Mouse (Mus musculus) midbrain, embryonic 15.5 days (tissue): ENCODE measurements around the gene Fam126b. TPM values are rescaled to one million over a fixed set of nuclear protein-coding genes. Genes with fewer than 3 reads are reported as not detected.
"Not testable (repeated sequence)": the region's sequence is repeated elsewhere in the genome, so short reads cannot be mapped to it uniquely, and the experiment has no call there.

Experiments used
- ATAC-seq: fragments of 200-750 bp; cut with Nextera tagmentation; replicated peaks from 2 replicates; pipeline ENCODE4 v1.8.0; 2017; ENCODE audit warnings: moderate TSS enrichment
- H3K27ac ChIP-seq: fragments of 300-500 bp; sonication (generic); 2 replicates; pipeline ENCODE4 v1.5.1; 2015; ENCODE audit warnings: mild to moderate bottlenecking, inconsistent platforms
- H3K27me3 ChIP-seq: fragments of 300-500 bp; sonication (generic); replicated peaks from 2 replicates; pipeline ENCODE4 v1.6.1; 2015; ENCODE audit warnings: inconsistent platforms
- H3K36me3 ChIP-seq: fragments of 300-500 bp; sonication (generic); replicated peaks from 2 replicates; pipeline ENCODE4 v1.6.1; 2015; ENCODE audit warnings: inconsistent platforms
- H3K4me1 ChIP-seq: fragments of 300-500 bp; sonication (generic); 2 replicates; pipeline ENCODE4 v1.6.1; 2015; ENCODE audit warnings: inconsistent platforms
- H3K4me2 ChIP-seq: fragments of 300-500 bp; sonication (generic); 2 replicates; pipeline ENCODE4 v1.6.1; 2015; ENCODE audit warnings: inconsistent platforms, mild to moderate bottlenecking, moderate library complexity
- H3K4me3 ChIP-seq: fragments of 300-500 bp; sonication (generic); 2 replicates; pipeline ENCODE4 v1.5.1; 2015; ENCODE audit warnings: mild to moderate bottlenecking, inconsistent platforms
- H3K9ac ChIP-seq: fragments of 300-500 bp; sonication (generic); 2 replicates; pipeline ENCODE4 v1.6.1; 2015; ENCODE audit warnings: mild to moderate bottlenecking, inconsistent platforms
- H3K9me3 ChIP-seq: fragments of 300-500 bp; sonication (generic); 2 replicates; pipeline ENCODE4 v1.6.1; 2016; ENCODE audit warnings: inconsistent platforms
- WGBS: fragments of 180-500 bp; shearing (Covaris S2); methylation state at CpG from one replicate; pipeline ENCODE4 v1.1.7; 2015; ENCODE audit warnings: mixed read lengths; 5-methylcytosine and 5-hydroxymethylcytosine counted together
- polyA plus RNA-seq: library from polyadenylated mRNA; unstranded; fragments of >200 nt; fragmentation: Nextera tagmentation; extraction: Ambion mirVana; gene quantifications from 2 replicates; pipeline ENCODE4 v1.2.1, GENCODE M21; 2015

Gene Fam126b
- polyA plus RNA-seq, 1 experiment from 2014 or later: 15.6 TPM

DNA sequence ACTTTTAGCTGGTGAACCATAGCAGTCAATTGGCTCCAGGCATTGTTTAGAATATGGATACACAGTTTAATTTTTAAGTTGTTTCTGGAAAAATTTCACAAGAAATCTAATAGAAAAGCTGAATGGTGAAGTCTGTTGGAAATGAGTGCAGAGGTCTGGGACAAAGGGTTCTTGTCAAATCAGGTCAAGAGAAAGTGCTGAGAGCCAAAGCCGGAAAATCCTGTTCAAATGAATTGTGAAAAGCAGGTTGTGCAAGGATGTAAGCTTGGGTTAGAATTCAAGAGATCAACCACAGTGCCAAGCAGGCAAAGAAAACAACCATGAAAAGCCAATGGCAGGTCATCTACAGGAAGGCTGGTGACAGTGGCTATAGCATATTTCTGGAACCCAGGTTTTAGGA, 24.0 kb upstream of the Fam126b start:
- H3K27ac ChIP-seq: no peak overlapping the region
- no peaks in the 10 kb centered on the region for H3K9me3 ChIP-seq
- no peaks in the 10 kb centered on the region for H3K4me1 ChIP-seq
- WGBS: 80% methylated on average over 1 of the region's 1 CpGs
- no peak for ATAC-seq
- no peaks in the 10 kb centered on the region for H3K36me3 ChIP-seq
- H3K27me3 ChIP-seq: no peaks in the 10 kb centered on the region
- H3K9ac ChIP-seq: no peak overlapping the region
- no peak overlapping the region for H3K4me2 ChIP-seq
- H3K4me3 ChIP-seq: no peak overlapping the region

DNA sequence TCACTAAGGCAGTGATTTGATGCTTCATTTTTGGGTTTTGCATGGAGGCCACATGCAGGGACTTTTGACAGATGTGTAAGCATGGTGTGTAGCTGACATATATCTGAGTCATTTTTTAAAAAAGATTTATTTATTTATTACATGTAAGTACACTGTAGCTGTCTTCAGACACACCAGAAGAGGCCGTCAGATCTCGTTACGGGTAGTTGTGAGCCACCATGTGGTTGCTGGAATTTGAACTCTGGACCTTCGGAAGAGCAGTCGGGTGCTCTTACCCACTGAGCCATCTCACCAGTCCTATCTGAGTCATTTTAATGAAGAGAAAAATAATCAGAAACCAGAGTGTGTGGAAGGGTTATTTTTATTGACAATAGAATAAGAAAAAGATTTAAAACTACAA, 23.5 kb upstream of the Fam126b start:
- H3K27ac ChIP-seq, H3K27me3 ChIP-seq, H3K36me3 ChIP-seq, H3K4me1 ChIP-seq, H3K9ac ChIP-seq, H3K9me3 ChIP-seq, ATAC-seq, H3K4me2 ChIP-seq, H3K4me3 ChIP-seq: not testable (repeated sequence)
- 92% methylated on average over 5 of the region's 5 CpGs for WGBS

DNA sequence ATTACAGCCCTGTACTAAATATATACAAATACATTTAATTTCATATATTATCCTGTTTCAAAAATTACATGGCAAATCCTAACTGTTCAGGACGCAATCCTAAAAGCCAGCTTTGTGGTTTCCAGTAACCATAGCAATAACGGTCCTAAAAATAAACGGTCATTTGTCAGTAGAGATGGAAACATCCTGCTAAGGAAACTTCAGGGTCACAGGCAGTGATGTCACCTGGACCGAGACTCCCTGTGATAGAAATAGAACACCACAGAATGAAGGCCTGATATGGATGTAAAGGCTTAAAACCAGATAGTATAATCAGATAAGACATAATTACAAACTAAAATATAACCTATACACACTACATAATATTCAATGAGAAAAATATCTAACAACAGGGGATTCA, 17.6 kb upstream of the Fam126b start:
- no peak overlapping the region for H3K9ac ChIP-seq
- no peak overlapping the region for H3K4me3 ChIP-seq
- no peaks in the 10 kb centered on the region for H3K9me3 ChIP-seq
- H3K4me2 ChIP-seq: no peak overlapping the region
- no peaks in the 10 kb centered on the region for H3K4me1 ChIP-seq
- no peak overlapping the region for H3K27ac ChIP-seq
- no peak for ATAC-seq
- 85% methylated on average over 4 of the region's 4 CpGs for WGBS
- no peaks in the 10 kb centered on the region for H3K27me3 ChIP-seq
- H3K36me3 ChIP-seq: no peaks in the 10 kb centered on the region

DNA sequence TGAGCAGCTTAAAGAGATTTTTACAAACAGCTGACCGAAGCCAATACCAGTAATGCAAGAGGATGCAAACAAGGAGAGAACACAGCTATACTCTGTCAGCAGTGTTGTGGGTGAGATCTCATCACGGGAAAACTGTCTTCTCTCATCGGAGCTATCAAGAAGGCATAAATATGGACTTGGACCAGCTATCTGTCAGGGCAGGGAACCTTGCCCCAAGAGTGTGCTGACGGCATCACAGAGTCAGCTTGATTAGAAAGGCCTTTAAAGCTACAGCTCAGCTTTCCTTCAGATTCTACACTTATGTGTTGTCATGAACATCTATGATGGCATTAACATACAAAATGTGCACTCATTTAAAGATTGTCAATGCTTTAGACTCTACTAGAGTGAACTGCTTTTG, 16.6 kb upstream of the Fam126b start:
- H3K36me3 ChIP-seq: no peaks in the 10 kb centered on the region
- H3K9me3 ChIP-seq: no peaks in the 10 kb centered on the region
- H3K9ac ChIP-seq: no peak overlapping the region
- no peak for ATAC-seq
- 81% methylated on average over 4 of the region's 4 CpGs for WGBS
- no peaks in the 10 kb centered on the region for H3K4me1 ChIP-seq
- no peak overlapping the region for H3K4me3 ChIP-seq
- H3K4me2 ChIP-seq: no peak overlapping the region
- no peak overlapping the region for H3K27ac ChIP-seq
- H3K27me3 ChIP-seq: no peaks in the 10 kb centered on the region

DNA sequence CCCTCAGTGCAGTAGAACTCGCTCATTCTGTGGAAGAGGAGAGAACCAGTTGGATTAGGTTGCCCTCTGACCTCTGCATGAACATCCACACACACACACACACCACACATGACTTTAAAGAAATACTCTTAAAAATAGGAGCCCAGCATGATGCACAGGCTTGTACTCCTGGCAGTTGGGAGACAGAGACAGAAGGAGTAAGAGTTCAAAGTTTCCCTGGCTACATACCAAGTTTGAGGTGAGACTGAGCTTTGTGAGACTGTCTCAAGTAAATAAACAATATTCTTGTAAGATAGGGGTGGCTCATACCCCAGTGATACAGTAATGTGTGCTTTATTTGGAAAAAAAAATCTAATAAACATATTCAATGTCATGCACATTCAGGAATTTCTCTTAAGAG, 1.4 kb upstream of the Fam126b start:
- 95% methylated on average over 1 of the region's 1 CpGs for WGBS
- Histone ChIP-seq H3K27me3 (no peaks in the 10 kb centered on the region), H3K4me1 (peaks cover 16% of the 10 kb centered on the region), H3K36me3 (peaks cover 5% of the 10 kb centered on the region; the same call in 1 of the 2 replicates), H3K9me3 (no peaks in the 10 kb centered on the region), H3K9ac (no peak overlapping the region), H3K4me2 (peak overlapping the region; percentile 67), H3K4me3 (no peak overlapping the region), H3K27ac (no peak overlapping the region)
- no peak for ATAC-seq

DNA sequence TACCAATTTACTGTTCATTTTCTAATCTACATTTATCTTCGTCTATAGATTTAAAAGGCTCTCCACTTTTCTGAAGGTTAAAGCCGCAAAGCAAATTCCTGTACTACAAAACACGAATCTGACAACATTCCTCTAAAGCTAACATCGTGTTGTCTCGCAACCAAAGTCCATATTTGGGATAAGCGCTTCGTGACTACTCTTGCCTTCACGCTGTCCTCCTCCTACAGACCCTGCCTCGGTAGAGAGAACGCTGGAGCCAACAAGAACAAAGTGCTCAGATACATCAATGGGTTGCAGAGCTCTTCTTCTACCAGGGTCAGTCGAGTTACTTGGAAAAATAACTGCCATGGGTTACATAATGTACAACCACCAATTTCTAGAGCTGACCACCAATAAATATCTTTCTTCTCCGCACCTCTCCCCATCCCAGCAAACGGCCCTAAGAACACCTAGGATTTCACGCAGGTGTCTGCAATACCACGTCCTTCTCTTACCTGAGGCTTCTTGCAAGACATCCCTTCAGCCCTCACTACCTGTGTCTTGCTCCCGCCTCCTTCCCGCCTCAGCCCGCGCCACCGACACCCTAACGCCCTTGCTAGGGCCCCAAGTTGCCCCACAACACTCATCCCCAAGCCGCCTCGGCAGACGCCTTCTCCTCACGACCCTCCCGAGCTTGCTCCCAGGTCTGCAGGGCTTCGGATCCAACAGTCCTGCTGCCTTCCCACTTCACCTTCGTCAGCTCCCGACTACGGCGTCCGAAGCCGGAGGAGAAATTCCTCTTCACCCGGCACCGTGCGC, 551 bp downstream of the Fam126b start:
- Histone ChIP-seq H3K27ac (peak overlapping the region; percentile 68), H3K4me2 (peak overlapping the region; percentile 77), H3K27me3 (no peaks in the 10 kb centered on the region), H3K9ac (peak overlapping the region; percentile 73), H3K4me1 (peaks cover 16% of the 10 kb centered on the region), H3K9me3 (no peaks in the 10 kb centered on the region), H3K36me3 (no peaks in the 10 kb centered on the region), H3K4me3 (peak overlapping the region; percentile 83)
- 5% methylated on average over 36 of the region's 36 CpGs for WGBS
- peak; percentile 92 for ATAC-seq

DNA sequence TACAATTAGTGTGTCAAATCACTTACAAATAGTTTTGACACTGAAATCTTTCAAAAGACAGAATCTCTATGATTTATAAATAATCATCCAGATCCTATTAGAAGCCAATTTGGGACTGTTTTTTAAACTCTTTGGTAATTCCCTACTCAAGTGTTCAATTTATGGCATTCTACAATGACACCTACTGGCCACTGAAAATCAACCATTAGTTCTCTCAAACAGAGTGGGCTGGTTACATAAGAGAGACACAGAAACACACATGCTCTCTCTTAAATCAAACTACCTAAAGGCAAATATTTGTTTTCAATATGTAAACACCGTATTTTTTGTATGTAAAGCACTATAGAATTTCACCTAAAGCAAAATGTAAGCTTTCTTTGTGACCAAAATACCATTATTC, 1.9 kb downstream of the Fam126b start:
- Histone ChIP-seq H3K4me1 (peaks cover 16% of the 10 kb centered on the region), H3K9ac (no peak overlapping the region), H3K27ac (no peak overlapping the region), H3K4me2 (no peak overlapping the region), H3K36me3 (no peaks in the 10 kb centered on the region), H3K9me3 (no peaks in the 10 kb centered on the region), H3K4me3 (no peak overlapping the region), H3K27me3 (no peaks in the 10 kb centered on the region)
- no peak for ATAC-seq
- 77% methylated on average over 1 of the region's 1 CpGs for WGBS

DNA sequence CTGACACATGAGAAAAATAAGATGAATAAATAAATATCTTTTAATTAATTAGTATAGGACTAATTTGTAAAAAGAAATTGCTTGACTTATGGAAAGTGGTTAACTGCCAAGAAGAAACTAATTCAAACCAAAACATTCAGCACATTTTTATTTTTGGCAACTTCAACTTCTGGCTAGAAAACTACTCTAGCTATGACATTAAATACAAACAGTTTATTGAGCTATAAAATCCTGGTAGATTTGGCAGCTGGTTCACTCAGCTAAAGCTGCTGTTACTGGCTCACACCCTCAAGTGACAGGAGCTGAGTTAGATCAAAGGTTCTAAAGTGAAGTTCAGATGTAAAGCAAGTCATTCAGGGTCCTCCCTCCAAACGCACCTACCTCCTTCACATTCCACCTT, 3.5 kb downstream of the Fam126b start:
- no peak for ATAC-seq
- 76% methylated on average over 1 of the region's 1 CpGs for WGBS
- Histone ChIP-seq H3K9ac (no peak overlapping the region), H3K27ac (no peak overlapping the region), H3K27me3 (no peaks in the 10 kb centered on the region), H3K4me2 (no peak overlapping the region), H3K9me3 (no peaks in the 10 kb centered on the region), H3K36me3 (no peaks in the 10 kb centered on the region), H3K4me3 (no peak overlapping the region), H3K4me1 (peaks cover 16% of the 10 kb centered on the region)

DNA sequence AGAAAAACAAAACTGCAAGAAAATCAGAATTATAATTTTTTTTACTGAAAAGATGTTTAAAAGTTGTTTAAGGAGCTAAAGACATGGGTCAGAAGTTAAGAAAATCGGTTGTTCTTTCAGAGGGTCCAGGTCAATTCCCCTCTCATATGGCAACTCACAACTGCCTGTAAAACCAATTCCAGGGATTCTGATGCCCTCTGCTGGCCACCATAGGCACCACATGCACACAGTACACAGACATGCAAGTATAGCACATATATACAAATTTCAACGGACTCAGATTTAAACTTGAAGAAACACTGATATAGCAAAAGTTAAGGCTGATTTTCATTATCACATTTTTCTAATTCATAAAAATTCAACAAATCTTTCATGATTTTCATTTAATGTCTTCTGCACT, 6.9 kb downstream of the Fam126b start:
- Histone ChIP-seq H3K27ac (no peak overlapping the region), H3K4me3 (no peak overlapping the region), H3K9me3 (no peaks in the 10 kb centered on the region), H3K27me3 (no peaks in the 10 kb centered on the region), H3K9ac (no peak overlapping the region), H3K36me3 (no peaks in the 10 kb centered on the region), H3K4me1 (no peaks in the 10 kb centered on the region), H3K4me2 (no peak overlapping the region)
- ATAC-seq: no peak
- 90% methylated on average over 2 of the region's 2 CpGs for WGBS

DNA sequence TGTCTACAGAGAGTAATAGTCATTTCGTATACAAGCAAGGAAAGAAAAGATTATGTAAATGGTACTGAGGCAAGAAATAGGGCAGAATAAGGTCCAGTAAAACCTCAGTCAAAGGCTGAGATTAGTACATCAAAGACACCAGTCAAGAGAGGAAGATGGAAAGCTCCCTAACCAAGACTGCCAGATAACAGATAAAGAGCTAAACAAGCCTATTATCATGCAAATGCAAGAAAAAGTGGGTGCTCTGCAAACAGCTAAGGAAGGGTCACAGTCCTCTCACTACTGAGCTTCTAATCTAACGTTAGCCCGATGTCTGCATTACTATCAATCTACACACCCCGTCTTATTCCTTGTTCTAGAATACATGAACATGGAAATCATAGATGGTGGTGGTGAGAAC, 15.7 kb downstream of the Fam126b start:
- WGBS: 47% methylated on average over 4 of the region's 4 CpGs
- H3K4me1 ChIP-seq: no peaks in the 10 kb centered on the region
- no peak overlapping the region for H3K27ac ChIP-seq
- ATAC-seq: no peak
- H3K36me3 ChIP-seq: no peaks in the 10 kb centered on the region
- no peaks in the 10 kb centered on the region for H3K9me3 ChIP-seq
- H3K4me3 ChIP-seq: no peak overlapping the region
- H3K9ac ChIP-seq: no peak overlapping the region
- no peak overlapping the region for H3K4me2 ChIP-seq
- H3K27me3 ChIP-seq: no peaks in the 10 kb centered on the region

DNA sequence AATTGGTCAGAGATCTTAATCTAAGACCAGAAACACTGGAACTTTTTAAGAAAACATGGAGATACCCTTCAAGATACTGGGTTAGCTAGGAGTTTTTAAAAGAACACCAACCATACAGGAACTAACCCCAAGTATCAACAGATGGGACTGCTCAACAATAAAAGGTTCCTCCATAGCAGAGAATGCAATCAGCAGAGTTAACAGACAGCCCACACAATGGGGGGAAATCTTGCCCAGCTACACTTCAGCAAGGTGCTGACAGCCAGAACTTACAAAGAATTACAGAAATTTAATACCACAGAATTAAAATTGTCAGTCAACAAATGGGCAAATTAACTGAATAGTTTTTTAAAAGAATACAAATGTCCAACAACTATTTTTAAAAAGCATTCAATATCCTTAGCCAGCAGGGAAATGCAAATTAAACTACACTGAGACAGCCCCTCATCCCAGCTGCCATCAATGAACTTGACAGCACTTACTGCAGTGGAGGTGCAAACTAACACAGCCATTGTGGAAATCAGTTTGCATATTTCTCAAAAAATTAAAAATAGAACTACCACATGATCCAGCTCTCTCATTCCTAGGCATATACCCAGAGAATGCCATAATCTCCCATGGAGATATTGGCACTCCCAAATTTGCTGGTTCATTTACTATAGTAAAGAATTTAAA, 17.5 kb downstream of the Fam126b start:
- Histone ChIP-seq H3K36me3 (no peaks in the 10 kb centered on the region), H3K4me3 (no peak overlapping the region), H3K27ac (no peak overlapping the region), H3K9me3 (no peaks in the 10 kb centered on the region), H3K9ac (no peak overlapping the region), H3K4me2 (no peak overlapping the region), H3K27me3 (no peaks in the 10 kb centered on the region), H3K4me1 (no peaks in the 10 kb centered on the region)
- ATAC-seq: no peak

DNA sequence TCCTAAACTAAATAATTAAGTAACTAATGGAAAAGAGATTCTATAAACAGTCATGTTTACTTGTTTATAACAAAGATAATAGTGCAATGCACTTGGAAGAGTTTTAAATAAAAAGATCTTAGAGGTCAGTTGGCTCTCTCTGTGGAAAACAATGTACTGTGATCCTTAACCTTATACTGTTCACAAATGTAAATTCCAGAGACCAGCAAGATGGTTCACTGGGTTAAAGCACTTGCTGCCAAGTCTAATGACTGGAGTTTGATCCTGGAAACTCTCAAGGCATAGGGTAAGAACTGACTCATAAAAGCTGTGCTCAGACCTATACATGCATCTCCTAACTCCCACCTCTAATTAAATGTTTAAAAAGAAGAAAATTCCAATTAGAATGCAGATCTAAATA, 19.5 kb downstream of the Fam126b start:
- H3K27ac ChIP-seq: no peak overlapping the region
- no peak overlapping the region for H3K9ac ChIP-seq
- no peaks in the 10 kb centered on the region for H3K27me3 ChIP-seq
- H3K4me1 ChIP-seq: no peaks in the 10 kb centered on the region
- ATAC-seq: no peak
- no peaks in the 10 kb centered on the region for H3K9me3 ChIP-seq
- no peak overlapping the region for H3K4me3 ChIP-seq
- no peaks in the 10 kb centered on the region for H3K36me3 ChIP-seq
- no peak overlapping the region for H3K4me2 ChIP-seq

DNA sequence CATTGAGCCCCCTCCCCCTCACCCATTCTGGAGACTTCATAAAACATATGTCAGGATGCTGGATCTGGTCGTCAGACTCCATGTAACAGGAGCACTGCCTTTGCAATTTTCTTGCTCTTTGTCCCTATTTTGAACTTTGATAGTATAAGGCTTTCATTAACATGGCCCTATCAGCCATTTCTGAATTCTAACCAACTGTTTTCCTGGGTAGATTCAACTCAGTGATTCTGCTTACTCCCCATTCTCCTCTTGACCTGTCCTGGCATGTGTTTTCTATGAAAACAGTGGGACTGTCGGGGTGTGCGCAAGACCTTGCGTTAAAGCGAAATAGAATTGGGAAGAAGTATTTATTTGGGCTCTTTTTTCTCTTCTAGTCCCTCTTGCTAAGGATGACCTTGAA, 21.1 kb downstream of the Fam126b start:
- Histone ChIP-seq H3K9ac (no peak overlapping the region), H3K27ac (no peak overlapping the region), H3K9me3 (no peaks in the 10 kb centered on the region), H3K4me2 (no peak overlapping the region), H3K4me3 (no peak overlapping the region), H3K27me3 (no peaks in the 10 kb centered on the region), H3K36me3 (peaks cover 3% of the 10 kb centered on the region; the same call in 1 of the 2 replicates), H3K4me1 (no peaks in the 10 kb centered on the region)
- WGBS: 91% methylated on average over 5 of the region's 5 CpGs
- no peak for ATAC-seq
